Mouse (Mus musculus) brain, embryonic 14.5 days (tissue): ENCODE measurements at regions not wholly inside any gene's neighbourhood (a gene's known extent, or its start where the extent isn't known, plus 50 kb on each side); places are given as distances from the start of the nearest gene placed in this dataset.

Experiments
- CTCF ChIP-seq: fragments of 200-500 bp; IDR thresholded peaks from 2 replicates; pipeline ENCODE4 v1.5.1; 2012; ENCODE audit warnings: inconsistent platforms, mild to moderate bottlenecking, moderate library complexity, borderline replicate concordance; ENCODE audit not compliant: insufficient read depth, insufficient read length; ENCODE audit errors: extremely low read depth
- POLR2A ChIP-seq: fragments of 200-500 bp; IDR thresholded peaks from 2 replicates; pipeline ENCODE4 v1.6.1; 2012; ENCODE audit warnings: mild to moderate bottlenecking, inconsistent platforms, borderline replicate concordance; ENCODE audit not compliant: poor library complexity, insufficient read depth, insufficient read length, severe bottlenecking; ENCODE audit errors: extremely low read depth

DNA sequence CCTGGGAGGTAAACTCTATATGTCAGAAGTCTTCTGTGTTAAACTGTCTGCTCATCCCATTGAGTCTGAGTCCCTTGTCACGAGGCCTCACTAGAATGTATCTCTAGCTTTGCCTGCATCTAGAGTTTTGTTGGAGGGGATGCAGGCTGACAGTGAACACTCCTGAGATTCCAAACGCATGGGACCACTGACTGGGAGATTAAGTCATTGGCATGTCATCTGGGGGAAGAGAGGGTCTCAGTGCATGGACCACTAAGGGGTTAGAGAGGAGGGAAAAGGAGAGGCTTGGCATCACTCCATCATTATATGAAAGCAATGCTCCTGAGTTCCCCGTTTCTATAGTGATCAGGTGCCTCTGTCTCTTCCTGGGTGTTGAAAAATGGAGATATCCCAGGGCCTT is 114.8 kb upstream of the Vangl1 start:
- no peak for TF ChIP-seq POLR2A
- TF ChIP-seq CTCF: no peak
